Mouse (Mus musculus) layer of hippocampus, postnatal 36 days (tissue): ENCODE results near the gene Zfp318. TPM values are rescaled to one million over a fixed set of nuclear protein-coding genes. Genes with fewer than 3 reads are reported as not detected.

Source experiments
- DNase-seq, 2 experiments: peaks; one replicate each; pipeline ENCODE4 v3.0.0; 2022
- total RNA-seq, 2 experiments: library from RNA; stranded (reverse); gene quantifications; 2 replicates each; pipeline ENCODE4 v1.2.3; 2021

Zfp318 gene
- total RNA-seq: 10 to 100 TPM; 56.3 to 60.0 TPM

DNA sequence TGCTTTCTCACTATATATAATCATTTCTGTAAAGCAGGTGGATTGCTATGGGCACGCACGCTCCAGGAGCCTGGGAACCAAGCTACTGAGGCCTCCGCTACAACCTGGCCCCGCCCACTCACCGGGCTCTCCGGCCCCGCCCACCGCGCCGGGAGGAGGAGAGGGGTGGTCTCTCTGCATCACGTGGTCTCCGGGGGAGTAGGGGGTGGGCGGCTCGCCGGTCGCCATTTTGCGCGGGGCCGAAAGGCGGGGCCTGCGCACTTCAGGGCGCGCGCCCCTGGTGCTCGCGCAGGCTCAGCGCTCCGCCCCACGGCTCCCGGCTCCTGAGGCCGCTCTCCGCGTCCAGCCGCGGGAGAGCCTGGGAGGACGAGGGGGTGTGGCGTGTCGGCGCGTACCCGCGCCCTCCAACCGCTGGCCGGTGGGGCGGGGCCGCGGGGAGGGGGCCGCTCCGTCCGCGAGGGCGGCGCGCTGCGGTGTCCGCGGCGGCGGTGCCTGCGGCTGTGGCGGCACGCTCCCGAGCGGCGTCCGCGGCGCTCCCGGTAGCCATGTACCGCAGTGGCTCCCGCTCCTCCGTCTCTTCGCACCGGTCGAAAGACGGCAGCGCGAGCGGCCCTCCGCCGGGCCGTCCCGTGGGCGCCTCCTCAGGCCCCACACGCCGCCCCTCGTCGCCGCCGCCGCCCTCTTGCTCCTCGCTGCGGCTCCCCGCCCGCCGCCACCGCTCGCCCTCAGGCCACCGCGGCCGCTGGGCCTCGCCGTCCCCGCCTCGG, at the start of gene Zfp318:
Gene Zfp318 (plus strand): TSS at position 438 of the 767 bp plus-strand sequence.
- DNase-seq: peak; percentile 98 to 99

DNA sequence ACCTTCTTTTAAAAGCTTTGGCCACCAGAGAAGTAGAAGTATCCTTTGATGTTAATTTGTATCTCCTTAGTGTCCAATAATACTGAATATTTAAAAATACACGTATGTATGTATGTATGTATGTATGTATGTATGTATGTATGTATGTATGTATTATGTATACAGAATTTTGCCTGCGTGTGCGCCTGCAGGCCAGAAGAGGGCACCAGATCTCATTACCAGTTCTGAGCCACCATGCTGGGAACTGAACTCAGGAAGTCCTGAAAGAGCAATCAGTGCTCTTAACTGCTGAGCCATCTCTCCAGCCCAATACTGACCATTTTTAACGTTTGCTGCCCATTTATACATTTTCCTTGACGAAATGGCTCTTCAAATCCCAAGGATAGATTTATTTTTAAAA, 47.1 kb upstream of the Zfp318 start:
- DNase-seq: no peak

DNA sequence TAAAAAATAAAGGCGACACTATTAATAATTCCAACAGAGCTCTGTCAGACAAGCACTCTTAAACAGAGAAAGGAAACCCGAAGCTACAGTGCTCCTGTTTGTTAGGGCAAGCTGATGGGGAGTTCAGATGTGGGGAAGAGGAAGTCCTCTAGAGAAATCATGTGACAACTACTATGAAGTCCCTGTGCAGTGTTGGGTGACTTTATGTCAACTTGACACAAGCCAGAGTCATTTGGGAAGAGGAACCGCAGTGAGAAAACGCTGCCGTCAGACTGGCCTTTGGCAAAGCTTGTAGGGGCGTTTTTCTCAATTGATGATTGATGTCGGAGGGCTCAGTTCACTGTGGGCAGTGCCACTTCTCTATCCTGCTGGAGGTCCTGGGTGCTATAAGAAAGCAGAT, 42.3 kb upstream of the Zfp318 start:
- no peak for DNase-seq

DNA sequence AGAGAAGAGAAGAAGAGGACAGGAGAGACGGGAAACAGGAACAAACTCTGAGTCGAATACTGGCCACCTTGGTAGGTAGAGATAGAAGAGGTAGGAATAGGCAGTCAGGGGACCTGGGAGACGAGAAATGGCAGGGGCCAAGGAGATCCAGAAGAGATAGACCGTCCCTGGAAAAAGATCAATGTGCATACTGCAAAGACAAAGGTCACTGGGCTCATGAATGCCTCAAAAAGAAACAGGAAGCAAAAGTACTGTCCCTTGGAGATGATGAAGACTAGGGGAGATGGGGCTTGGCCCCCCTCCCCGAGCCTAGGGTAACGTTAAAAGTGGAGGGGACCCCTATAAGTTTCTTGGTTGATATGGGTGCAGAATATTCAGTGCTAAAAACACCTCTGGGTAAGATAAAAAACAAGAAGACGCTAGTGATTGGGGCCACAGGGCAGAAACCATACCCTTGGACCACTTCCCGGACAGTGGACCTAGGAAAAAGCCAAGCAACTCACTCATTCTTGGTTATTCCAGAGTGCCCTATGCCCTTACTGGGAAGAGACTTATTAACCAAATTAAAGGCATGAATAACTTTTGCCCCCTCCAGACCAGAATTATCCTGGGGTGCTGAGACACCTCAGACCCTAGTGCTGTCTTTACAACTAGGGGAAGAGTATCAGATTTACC, 32.4 kb upstream of the Zfp318 start:
- no peak for DNase-seq

DNA sequence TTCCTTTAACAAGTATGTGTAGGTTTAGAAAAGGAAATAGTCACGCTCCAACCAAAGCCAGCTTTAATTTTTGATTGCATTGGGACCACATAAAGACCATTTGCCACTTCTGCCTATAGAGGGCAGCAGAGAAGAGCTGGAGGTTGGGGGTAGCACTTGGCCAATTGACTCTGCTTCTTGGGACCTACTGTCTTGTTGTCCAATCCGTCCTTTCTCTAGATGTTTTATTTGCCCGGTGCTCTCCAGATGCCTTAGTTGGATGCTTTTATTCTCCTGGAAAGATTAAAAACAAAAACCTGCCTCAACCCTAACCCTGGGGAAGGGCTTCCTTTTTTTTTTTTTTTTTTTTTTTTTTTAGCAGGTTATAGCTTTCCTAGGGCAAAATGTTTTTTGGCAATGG, 11.7 kb upstream of the Zfp318 start:
- DNase-seq: peak in 1 of 2 experiments; percentile 21

DNA sequence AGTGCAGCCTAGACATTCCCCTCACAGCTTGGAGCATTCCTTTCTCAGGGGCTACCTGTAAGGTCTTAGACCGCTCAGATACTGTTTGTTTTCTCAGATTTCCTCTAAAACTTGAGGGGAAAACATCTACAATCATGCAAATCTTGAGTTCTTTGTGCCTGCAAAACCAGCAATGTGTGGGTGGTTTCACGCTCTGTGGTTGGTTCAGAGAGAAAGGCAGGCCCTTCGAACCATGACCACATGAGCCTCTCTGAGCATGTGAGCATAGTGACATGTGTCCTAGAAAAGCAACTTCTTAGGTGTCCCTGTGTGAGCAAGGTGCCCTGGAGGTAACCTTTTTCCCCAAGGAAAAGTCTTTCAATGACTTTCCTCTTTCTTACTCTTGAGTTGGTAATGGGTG, 5.0 kb upstream of the Zfp318 start:
- DNase-seq: no peak

DNA sequence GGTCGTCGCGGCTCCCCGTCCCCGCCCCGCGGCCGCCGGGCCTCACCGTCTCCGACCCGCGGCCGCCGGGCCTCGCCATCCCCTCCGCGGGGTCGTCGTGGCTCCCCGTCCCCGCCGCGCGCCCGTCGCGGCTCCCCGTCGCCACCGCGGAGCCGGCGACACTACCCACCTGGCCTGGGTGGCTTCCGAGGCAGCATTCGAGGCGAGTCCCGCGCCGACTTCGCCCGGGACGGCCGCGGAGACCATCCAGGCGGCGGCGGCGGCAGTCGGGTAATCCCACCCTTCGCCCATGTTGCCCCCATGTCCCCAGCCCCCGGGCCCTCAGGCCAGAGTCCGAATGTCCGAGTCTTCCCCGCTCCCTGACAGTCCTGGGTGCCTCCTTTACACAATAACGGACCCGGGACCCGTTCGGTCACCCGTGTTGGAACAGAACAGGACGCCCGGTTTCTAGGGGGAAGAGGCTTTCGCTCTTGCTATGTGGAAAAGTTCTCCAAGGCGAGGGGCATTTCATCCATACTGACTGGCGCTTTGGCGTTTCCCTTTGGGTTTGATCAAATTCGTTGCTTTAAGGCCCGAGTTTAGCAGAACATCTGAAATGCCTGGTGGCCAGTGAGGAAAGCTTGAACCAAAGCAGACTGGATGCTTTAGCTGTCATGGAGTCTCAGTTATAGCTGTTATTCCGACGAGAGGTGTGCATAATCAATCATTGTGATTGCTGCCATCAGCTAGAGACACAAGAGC, 700 bp downstream of the Zfp318 start:
- DNase-seq: peak; percentile 19 to 32

DNA sequence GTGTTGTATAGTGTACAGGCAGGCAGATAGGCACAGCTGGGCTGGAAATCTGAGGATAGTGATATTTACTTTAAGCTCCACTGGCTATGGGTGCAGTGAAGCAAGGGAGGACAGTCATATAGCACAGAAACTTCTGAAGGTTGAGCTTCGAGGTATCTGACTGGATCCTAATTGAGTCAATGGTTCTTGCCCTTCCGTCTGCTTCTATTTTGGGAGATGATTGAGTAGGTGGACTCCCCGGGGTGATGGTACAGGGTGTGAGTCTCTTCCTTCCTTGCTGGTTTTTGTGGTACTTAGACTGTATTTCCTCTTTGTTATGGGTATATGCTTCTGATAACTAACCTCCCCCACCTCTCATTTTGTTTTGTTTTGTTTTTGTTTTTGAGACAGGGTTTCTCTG, 4.7 kb downstream of the Zfp318 start:
- no peak for DNase-seq

DNA sequence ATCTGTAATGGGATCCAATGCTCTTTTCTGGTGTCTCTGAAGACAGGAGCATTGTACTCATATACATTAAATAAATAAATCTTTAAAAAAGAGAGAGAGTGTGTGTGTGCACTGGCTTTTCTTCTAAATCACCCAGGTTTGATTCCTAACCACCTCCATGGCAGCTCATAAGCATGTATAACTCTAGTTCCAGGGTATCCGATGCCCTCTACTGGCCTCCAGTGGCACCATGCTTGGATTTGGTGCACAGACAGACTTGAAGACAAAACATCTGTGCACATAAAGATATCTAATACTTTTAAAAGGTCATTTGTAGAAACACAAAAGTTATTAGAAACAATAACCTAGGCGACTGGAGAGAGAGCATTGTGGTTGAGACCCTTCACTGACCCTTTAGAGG, 9.5 kb downstream of the Zfp318 start:
- peak in 1 of 2 experiments; percentile 11 for DNase-seq

DNA sequence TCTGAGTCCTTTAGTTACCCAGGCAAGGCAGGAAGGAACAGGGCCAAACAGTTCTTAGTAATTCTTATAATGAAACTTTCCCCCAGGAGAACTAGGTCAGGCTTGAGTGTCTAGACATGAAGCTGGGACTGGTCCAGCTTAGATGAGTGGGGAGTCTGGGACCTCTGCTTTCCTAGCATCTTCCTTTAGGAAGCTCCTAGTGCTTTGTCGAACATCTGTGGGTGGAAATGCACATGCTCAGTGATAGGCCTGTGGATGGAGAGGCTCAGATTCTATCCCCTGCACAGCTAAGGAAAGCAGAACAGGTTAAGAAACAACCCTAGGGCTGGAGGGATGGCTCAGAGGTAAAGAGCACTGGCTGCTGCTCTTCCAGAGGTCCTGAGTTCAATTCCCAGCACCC, 11.1 kb downstream of the Zfp318 start:
- no peak for DNase-seq

DNA sequence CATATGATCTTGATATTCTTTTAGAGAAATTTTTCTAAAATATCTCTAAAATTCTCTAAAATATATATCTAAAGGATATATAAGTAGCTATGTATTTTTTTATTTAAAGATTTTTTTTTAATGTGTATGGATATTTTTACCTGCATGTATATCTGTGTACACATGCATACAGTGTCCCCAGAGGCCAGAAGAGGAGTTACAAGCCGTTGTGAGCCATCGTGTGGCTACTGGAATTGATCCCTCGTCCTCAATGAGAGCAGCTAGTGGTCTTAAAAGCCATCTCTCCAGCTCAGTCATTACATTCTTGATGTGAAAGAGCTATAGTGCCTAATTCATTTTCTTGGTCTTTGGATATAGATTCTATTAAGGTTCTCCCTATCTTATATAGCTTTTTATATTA, 24.9 kb downstream of the Zfp318 start:
- no peak for DNase-seq

DNA sequence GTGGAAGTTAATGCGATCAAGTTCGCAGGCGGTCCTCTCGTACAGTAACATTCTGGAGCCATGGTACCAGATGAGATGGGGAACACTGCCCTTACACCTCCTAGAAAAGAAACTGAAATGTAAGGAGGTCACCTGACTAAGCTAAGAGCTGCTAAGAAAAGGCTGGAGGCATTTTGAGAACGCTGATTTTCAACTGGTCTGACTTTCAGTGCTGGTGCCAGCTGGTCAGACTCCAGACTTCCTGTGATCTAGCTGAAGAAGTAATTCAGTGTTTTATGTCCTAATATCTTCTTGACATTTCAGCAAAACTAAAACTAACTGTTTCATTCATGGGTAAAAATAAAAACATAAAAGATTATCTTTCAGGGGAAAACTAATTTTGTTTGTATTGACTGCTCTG, 35.1 kb downstream of the Zfp318 start:
- no peak for DNase-seq

DNA sequence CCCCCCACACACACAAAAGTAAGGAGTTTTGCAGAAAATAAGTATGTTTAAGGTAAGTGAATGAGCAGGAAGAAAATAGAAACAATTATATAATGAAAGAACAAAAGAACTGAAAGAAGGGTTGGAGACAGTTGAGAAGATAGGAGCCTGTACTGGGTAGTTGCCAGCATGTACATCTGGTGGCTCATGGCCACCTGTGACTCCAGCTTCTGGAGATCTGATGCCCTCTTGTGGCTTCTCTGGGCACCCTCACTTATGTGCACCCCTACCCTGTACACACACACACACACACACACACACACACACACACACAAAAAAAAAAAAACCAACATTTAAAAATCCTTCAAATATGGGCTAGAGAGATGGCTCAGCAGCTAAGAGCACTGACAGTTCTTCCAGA, 36.2 kb downstream of the Zfp318 start:
- DNase-seq: no peak

DNA sequence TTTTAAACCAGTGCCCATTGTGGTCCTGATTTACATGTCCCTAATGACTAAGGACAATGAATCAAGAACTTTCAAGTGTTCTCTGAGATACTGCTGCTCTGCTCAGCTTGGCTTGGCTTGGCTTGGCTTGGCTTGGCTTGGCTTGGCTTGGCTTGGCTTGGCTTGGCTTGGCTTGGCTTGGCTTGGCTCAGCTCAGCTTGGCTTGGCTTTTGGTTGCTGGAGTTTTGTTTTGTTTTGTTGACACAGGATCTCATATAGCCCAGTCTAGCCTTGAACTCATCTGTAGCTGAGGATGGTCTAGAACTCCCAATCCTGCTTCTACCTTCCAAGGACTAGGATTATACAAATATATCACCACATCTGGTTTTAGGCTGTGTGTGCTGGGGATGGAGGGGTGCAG, 43.0 kb downstream of the Zfp318 start:
- peak in 1 of 2 experiments; percentile 11 for DNase-seq

DNA sequence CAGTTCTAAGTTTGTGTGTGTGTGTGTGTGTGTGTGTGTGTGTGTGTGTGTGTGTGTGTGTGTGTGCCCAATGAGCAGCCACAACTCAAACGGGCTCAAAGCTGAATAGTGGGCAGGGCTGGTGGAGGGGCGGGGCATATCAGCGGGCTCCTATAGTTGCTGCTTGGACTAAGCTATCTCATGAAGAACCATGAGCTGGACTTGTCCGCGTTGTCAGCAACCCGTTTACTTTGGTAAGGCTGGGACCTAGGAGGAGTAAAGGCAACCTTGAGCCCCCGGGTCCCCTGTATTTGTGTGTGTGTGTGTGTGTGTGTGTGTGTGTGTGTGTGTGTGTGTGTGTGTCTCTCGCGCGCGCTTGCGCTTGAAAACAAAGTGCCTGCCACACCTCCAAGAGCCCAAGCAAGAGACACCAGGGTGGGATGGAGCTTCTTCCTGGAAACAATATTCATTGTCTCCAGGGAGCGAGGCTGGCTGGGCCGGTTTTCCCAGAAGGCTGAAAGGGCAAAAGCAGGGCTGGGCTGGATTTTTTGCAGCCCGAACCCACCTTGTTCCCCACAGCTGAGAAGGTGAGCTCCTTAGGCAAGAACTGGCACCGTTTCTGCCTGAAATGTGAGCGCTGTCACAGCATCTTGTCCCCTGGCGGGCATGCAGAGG, 45.4 kb downstream of the Zfp318 start, which contains the start of gene Crip3:
Gene Crip3 (plus strand): TSS at position 166 of the 654 bp plus-strand sequence.
- peak in 1 of 2 experiments; percentile 2 for DNase-seq

DNA sequence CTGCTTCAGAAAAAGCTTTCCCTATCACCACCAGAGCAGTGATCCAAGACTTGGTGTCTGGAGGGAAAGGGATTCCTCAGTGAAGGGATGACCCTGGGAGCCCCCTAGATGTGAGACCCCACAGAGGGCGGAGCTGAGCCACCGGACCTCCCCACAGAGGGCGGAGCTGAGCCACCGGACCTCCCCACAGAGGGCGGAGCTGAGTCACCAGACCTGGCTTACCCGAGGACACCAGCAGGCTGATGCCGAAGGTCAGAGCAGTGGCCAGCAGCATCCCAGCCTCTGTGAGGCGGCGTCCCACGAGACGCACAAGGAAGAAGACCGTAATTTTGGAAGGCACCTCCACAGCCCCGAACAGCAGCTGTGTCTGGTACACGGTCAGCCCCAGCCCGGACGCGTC, 50.1 kb downstream of the Zfp318 start:
- peak in 1 of 2 experiments; percentile 12 for DNase-seq

DNA sequence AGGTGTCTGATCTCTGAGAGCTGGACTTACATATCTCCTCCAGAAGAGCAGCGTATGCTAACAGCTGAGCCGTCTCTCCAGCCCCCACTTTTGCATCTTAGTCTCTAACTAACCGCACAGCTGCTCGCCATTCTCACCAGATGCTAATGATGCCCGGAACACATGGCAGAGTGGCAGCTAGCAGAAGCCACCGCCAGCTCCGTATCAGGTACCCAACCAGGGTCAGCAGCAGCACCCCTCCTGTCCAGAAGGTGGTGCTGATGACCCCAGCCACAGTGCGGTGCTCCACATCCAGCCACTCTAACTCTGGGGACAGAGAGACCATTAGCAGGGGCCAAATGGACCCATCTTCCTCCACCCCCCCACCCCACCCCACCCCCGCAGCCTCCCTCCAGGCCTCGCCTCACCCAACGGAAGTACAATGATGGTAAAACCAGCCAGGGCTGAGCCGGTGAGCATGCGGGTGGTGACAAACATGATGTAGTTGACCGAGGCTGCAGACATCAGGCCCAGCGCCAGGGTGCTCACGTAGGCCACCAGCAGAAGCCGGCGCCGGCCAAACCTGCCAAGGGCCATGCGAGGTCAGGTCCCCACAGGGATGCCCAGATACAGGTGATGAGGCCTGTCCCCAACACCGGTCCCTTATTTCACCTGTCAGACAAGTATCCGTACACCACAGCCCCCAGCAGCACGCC, 53.3 kb downstream of the Zfp318 start:
- peak in 1 of 2 experiments; percentile 9 for DNase-seq

DNA sequence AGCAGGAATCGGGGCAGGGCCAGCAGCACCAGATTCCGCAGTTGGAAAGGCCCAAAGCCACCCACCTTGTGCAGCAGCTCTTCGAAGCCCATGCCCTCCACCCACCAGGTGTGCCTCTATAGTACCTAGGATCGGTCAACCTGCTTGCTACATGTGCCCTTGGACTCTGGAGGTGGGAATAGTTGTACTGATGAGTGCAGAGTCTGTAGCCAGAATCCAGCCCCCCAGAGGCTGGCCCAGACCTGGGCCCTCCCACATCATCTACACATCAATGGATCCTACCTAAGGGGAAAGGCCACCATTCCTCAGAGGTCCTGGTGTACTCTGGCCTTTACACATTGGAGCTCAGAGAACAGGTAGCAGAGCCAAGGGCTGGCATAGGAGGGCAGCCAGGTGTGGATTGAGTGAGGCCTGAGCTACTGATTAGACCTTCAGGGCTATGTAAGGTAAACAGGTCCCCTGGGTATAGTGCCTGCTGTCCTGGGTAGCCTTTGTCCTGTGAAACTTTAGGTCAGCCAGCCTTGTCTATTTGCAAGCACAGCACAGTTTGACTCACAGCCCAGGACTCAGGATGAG, 54.9 kb downstream of the Zfp318 start, which contains the start of gene Slc22a7:
Gene Slc22a7 (minus strand): TSS at position 160 of the 576 bp plus-strand sequence.
- DNase-seq: no peak

DNA sequence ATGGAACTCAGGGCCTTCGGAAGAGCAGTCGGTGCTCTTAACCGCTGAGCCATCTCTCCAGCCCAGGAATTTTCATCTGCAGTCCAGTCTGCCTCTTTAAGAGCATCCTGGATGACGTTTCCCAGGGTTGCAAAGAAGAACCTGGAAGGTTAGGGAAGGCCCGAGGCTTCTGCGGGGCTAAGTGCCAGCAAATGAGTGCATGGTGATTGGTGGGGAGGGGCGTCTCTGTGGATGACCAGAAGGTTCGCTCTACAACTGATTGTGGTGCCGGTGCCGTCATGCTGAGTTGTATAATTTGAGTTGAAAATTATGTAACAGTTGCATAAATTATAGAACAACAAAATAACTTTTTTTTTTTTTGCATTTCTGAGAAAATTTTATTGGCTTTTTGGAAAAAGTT, 55.6 kb downstream of the Zfp318 start:
- no peak for DNase-seq

DNA sequence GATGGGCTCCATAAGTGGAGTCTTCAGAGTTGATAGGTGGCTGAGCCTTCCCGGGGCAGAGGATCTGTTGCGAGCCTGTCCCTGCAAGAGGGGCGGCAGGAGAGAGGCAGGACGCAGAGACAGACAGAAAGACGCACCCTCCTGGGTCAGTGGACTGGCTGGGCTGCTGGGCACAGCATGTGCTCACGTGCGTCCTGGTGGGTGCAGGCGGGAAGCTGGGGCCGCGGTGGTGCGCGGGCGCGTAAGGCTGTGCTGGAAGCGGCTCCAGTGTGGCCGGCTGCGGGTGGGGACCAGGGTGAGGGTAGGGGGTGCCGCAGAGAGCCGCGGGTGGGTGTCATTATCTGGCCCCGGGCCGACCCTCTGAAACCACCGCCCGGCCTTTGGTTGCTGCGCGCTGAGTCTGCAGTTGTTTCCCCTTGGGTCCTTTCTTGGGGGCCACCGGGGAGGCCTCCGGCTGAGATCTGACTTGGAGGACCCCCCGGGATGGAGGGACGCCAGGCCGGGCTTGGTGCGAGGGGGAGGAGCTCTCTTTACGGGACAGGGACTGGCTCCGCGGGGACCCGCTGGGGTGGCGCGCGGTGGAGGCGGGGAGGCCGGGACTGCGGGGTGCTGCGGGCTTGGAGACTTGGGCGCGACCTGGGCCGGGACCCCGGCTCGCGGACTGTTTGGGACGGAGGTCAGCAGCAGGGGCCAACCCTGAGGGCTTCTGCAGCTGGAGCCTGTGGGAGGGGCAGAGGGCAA, 61.5 kb downstream of the Zfp318 start:
- no peak for DNase-seq

DNA sequence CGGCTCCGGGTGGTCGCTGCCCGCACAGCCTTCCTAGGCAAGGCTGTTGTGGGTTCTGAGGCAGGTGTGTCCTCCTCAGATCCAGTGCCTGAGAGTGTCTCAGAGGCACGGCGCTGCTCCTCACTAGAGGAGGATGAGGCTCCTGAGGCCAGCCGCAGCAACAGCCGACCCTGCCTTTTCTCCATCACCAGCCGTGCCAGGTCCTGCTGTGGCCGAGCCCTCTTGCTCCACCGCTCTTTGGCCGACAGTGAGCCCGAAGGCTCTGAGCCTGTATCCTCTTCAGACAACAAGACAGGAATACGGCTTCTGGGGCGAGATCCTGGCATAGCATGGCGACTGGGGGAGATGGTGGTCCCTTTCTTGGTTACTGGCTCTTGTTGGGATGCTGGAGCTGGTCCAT, 62.7 kb downstream of the Zfp318 start:
- DNase-seq: no peak
